24 mouse cellular contexts compared by ENCODE assay signal in the genomic region with DNA sequence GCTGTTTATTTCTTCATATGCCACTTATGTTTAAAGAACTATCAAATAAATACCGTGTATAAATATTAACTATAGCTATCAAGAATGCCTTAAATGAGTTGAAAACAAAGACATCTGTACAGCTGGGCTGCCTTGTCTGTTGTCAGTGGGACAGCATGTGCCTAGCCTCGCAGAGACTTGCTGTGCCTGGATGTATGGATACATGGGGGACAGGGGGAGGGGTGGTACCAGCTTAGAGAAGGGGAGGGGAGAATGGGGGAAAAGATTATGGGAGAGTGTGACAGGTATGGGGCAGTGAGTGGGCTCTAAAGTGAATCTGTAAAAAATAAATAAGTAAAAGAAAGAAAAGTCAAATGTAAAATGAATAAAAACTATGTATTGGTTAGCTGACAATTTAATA.
DNase-seq lines count a peak whose midpoint lies in the region; ATAC-seq lines count a peak whose summit lies in the region.
"Had no signal": no experiment of that assay in that cellular context is flagged by ENCODE, and none has a peak within 500 bp of the region (broad histone marks: within the 10 kb centered on the region; RNA-seq: fewer than 3 reads in every experiment).

No protein-coding gene starts in this region.

- H3K27ac ChIP-seq in hindbrain, embryonic 12.5 days, result no peak overlapping the region
- no peak overlapping the region for H3K27ac ChIP-seq in hindbrain, embryonic 13.5 days
- no peak overlapping the region for H3K27ac ChIP-seq in midbrain, embryonic 12.5 days (replicated peaks)
- no peak overlapping the region for H3K27ac ChIP-seq in midbrain, embryonic 16.5 days (ENCODE audit: low read length)
- H3K27ac ChIP-seq in neural tube, embryonic 11.5 days (ENCODE audit: low read depth, low read length), result no peak overlapping the region
- H3K27ac ChIP-seq: embryonic facial prominence, embryonic 13.5 days; embryonic facial prominence, embryonic 15.5 days; forebrain, embryonic 10.5 days had no signal

- H3K4me3 ChIP-seq in hindbrain, embryonic 12.5 days, result no peak overlapping the region
- no peak overlapping the region for H3K4me3 ChIP-seq in hindbrain, embryonic 13.5 days
- no peak overlapping the region for H3K4me3 ChIP-seq in midbrain, embryonic 12.5 days
- no peak overlapping the region for H3K4me3 ChIP-seq in midbrain, embryonic 16.5 days (ENCODE audit: low read depth, low read length)
- no peak overlapping the region for H3K4me3 ChIP-seq in neural tube, embryonic 11.5 days (ENCODE audit: low read depth, low read length)
- H3K4me3 ChIP-seq: embryonic facial prominence, embryonic 13.5 days; embryonic facial prominence, embryonic 15.5 days; erythroblast, embryonic 14.5 days; forebrain, embryonic 10.5 days had no signal

- DNase-seq in neural tube, embryonic 11.5 days (ENCODE audit: low spot score), result no peak
- no peak for DNase-seq in neural tube, embryonic 10.5 days (ENCODE audit: extremely low spot score, low spot score)
- DNase-seq in retina, postnatal 1 day, result peak; percentile 4
- no peak for DNase-seq in retina, embryonic 14.5 days (ENCODE audit: low spot score)
- DNase-seq: adrenal gland, adult 2 months; adrenal gland, postnatal 10 days; adrenal gland, postnatal 25 days; cerebellum, adult 11 months; cerebellum, adult 18-20 months; cerebellum, adult 8-10 months; cerebellum, adult 9-11 months; cerebellum, postnatal 14 days; cerebellum, postnatal 36 days; embryo, embryonic 11 days had no signal

- H3K4me2 ChIP-seq in hindbrain, embryonic 12.5 days (replicated peaks), result no peak overlapping the region
- no peak overlapping the region for H3K4me2 ChIP-seq in hindbrain, embryonic 13.5 days
- no peak overlapping the region for H3K4me2 ChIP-seq in midbrain, embryonic 12.5 days (replicated peaks)
- no peak overlapping the region for H3K4me2 ChIP-seq in midbrain, embryonic 16.5 days (ENCODE audit: low read length)
- no peak overlapping the region for H3K4me2 ChIP-seq in neural tube, embryonic 11.5 days (ENCODE audit: low read depth)
- H3K4me2 ChIP-seq: embryonic facial prominence, embryonic 13.5 days; embryonic facial prominence, embryonic 15.5 days had no signal

- H3K4me1 ChIP-seq in hindbrain, embryonic 12.5 days, result peaks cover 6% of the 10 kb centered on the region; the same call in 1 of the 2 replicates
- peaks cover 8% of the 10 kb centered on the region; the same call in 1 of the 2 replicates for H3K4me1 ChIP-seq in hindbrain, embryonic 13.5 days (replicated peaks)
- H3K4me1 ChIP-seq in midbrain, embryonic 12.5 days, result peaks cover 8% of the 10 kb centered on the region; the same call in 1 of the 2 replicates
- H3K4me1 ChIP-seq in midbrain, embryonic 16.5 days (ENCODE audit: control insufficient read depth, insufficient read depth, low read length), result 0 out of 2 replicates have a peak, but pooled peaks cover 2% of the 10 kb centered on the region
- H3K4me1 ChIP-seq in neural tube, embryonic 11.5 days (ENCODE audit: control insufficient read depth, insufficient read depth, low read length), result no peaks in the 10 kb centered on the region; the same call in 1 of the 2 replicates
- H3K4me1 ChIP-seq: embryonic facial prominence, embryonic 13.5 days; embryonic facial prominence, embryonic 15.5 days had no signal

- H3K36me3 ChIP-seq in hindbrain, embryonic 12.5 days, result no peaks in the 10 kb centered on the region
- H3K36me3 ChIP-seq in hindbrain, embryonic 13.5 days, result no peaks in the 10 kb centered on the region
- H3K36me3 ChIP-seq in midbrain, embryonic 12.5 days, result no peaks in the 10 kb centered on the region
- no peaks in the 10 kb centered on the region for H3K36me3 ChIP-seq in midbrain, embryonic 16.5 days (ENCODE audit: control insufficient read depth, insufficient read depth, low read length)
- H3K36me3 ChIP-seq in neural tube, embryonic 11.5 days (ENCODE audit: control insufficient read depth, insufficient read depth, low read length), result no peaks in the 10 kb centered on the region
- H3K36me3 ChIP-seq: embryonic facial prominence, embryonic 13.5 days; embryonic facial prominence, embryonic 15.5 days; forebrain, embryonic 10.5 days had no signal

- 0 out of 2 replicates have a peak, but pooled peaks have one; percentile 45 for ATAC-seq in hindbrain, embryonic 12.5 days (ENCODE audit: low FRiP score)
- ATAC-seq in hindbrain, embryonic 13.5 days (ENCODE audit: low FRiP score), result no peak
- peak; percentile 77 for ATAC-seq in midbrain, embryonic 12.5 days (ENCODE audit: low FRiP score, low read depth)
- no peak for ATAC-seq in midbrain, embryonic 16.5 days
- 0 out of 2 replicates have a peak, but pooled peaks have one; percentile 43 for ATAC-seq in neural tube, embryonic 11.5 days (ENCODE audit: insufficient read depth, low FRiP score, low TSS enrichment)
- ATAC-seq: forebrain, embryonic 14.5 days; forebrain, embryonic 16.5 days had no signal

- no peaks in the 10 kb centered on the region for H3K9me3 ChIP-seq in hindbrain, embryonic 12.5 days (replicated peaks)
- H3K9me3 ChIP-seq in hindbrain, embryonic 13.5 days, result no peaks in the 10 kb centered on the region
- no peaks in the 10 kb centered on the region for H3K9me3 ChIP-seq in midbrain, embryonic 12.5 days
- no peaks in the 10 kb centered on the region for H3K9me3 ChIP-seq in midbrain, embryonic 16.5 days (replicated peaks; ENCODE audit: control insufficient read depth, low read length, poor library complexity, severe bottlenecking)
- H3K9me3 ChIP-seq in neural tube, embryonic 11.5 days (ENCODE audit: control insufficient read depth, low read length), result no peaks in the 10 kb centered on the region
- H3K9me3 ChIP-seq: embryonic facial prominence, embryonic 13.5 days; embryonic facial prominence, embryonic 15.5 days; forebrain, embryonic 10.5 days had no signal

- 37% methylated on average over 2 of the region's 2 CpGs for WGBS in hindbrain, embryonic 12.5 days
- WGBS in hindbrain, embryonic 13.5 days, result 32% methylated on average over 2 of the region's 2 CpGs
- WGBS in midbrain, embryonic 12.5 days, result 39% methylated on average over 2 of the region's 2 CpGs
- WGBS in midbrain, embryonic 16.5 days, result 29% methylated on average over 2 of the region's 2 CpGs
- 44% methylated on average over 2 of the region's 2 CpGs for WGBS in neural tube, embryonic 11.5 days

- no peak overlapping the region for H3K9ac ChIP-seq in hindbrain, embryonic 12.5 days
- H3K9ac ChIP-seq in hindbrain, embryonic 13.5 days, result no peak overlapping the region
- H3K9ac ChIP-seq in midbrain, embryonic 12.5 days (replicated peaks), result no peak overlapping the region
- H3K9ac ChIP-seq in midbrain, embryonic 16.5 days (ENCODE audit: low read depth, low read length), result no peak overlapping the region
- H3K9ac ChIP-seq in neural tube, embryonic 11.5 days (ENCODE audit: low read length), result no peak overlapping the region
- H3K9ac ChIP-seq: embryonic facial prominence, embryonic 13.5 days; embryonic facial prominence, embryonic 15.5 days had no signal

- no peaks in the 10 kb centered on the region for H3K27me3 ChIP-seq in hindbrain, embryonic 12.5 days
- H3K27me3 ChIP-seq in hindbrain, embryonic 13.5 days, result no peaks in the 10 kb centered on the region
- no peaks in the 10 kb centered on the region for H3K27me3 ChIP-seq in midbrain, embryonic 12.5 days
- no peaks in the 10 kb centered on the region for H3K27me3 ChIP-seq in midbrain, embryonic 16.5 days (ENCODE audit: control insufficient read depth, insufficient read depth, low read depth, low read length)
- H3K27me3 ChIP-seq in neural tube, embryonic 11.5 days (ENCODE audit: control insufficient read depth, insufficient read depth, low read length), result no peaks in the 10 kb centered on the region
- H3K27me3 ChIP-seq: embryonic facial prominence, embryonic 13.5 days; embryonic facial prominence, embryonic 15.5 days had no signal

Comparison
In these comparisons a context has a peak if more than half of its experiments do, and no peak if none do; other contexts are left out.
1. ATAC-seq: peak in hindbrain, embryonic 12.5 days (single experiment), midbrain, embryonic 12.5 days (single experiment) and neural tube, embryonic 11.5 days (single experiment); none in hindbrain, embryonic 13.5 days (single experiment) and midbrain, embryonic 16.5 days (single experiment).